Mouse (Mus musculus): ENCODE data around the gene Nhej1. TPM values are rescaled to one million over a fixed set of nuclear protein-coding genes. Genes with fewer than 3 reads are reported as not detected.

Gene Nhej1
- polyA plus RNA-seq, 2 experiments from 2014 or later: 6.1 to 15.3 TPM

- no peak for ATAC-seq
Measured at GRCm38 (mm10) chr1:74927621-74928296, 197.2 kb downstream of the Nhej1 start.

- no peak for ATAC-seq
Measured at GRCm38 (mm10) chr1:74926721-74927120, 198.3 kb downstream of the Nhej1 start.

GRCm38 (mm10) chr1:74924464-74924863, 200.5 kb downstream of the Nhej1 start:
- ATAC-seq: no peak

Other genes starting within 250 kb of the Nhej1 start
- gene Fev, start 239.8 kb downstream of the Nhej1 start, polyA plus RNA-seq (2017; shearing (Covaris generic)): not detected
- not detected for gene Cryba2, start 232.1 kb downstream of the Nhej1 start, polyA plus RNA-seq (2017; shearing (Covaris generic))
- not detected for gene Cfap65, start 189.6 kb downstream of the Nhej1 start, polyA plus RNA-seq (2017; shearing (Covaris generic))
- not detected for gene Ihh, start 173.5 kb downstream of the Nhej1 start, polyA plus RNA-seq (2017; shearing (Covaris generic))
- under 1 TPM in 1 of 2 experiments, not detected in 1; 0.20 TPM for gene Slc23a3, start 8.7 kb upstream of the Nhej1 start, polyA plus RNA-seq (2017; shearing (Covaris generic))
- gene Cnppd1, start 17.5 kb upstream of the Nhej1 start, polyA plus RNA-seq (2017; shearing (Covaris generic)): 100 to 1,000 TPM; 125 to 195 TPM
- gene Retreg2, start 17.6 kb upstream of the Nhej1 start, polyA plus RNA-seq (2017; shearing (Covaris generic)): 10 to 100 TPM; 19.2 to 32.9 TPM
- 10 to 100 TPM; 54.7 to 71.9 TPM for gene Zfand2b, start 43.4 kb upstream of the Nhej1 start, polyA plus RNA-seq (2017; shearing (Covaris generic))
- gene Abcb6, start 55.2 kb upstream of the Nhej1 start, polyA plus RNA-seq (2017; shearing (Covaris generic)): 1 to 10 TPM in 1 of 2 experiments, under 1 TPM in 1; 0.97 to 6.9 TPM
- gene Ankzf1, start 67.0 kb upstream of the Nhej1 start, polyA plus RNA-seq (2017; shearing (Covaris generic)): 10 to 100 TPM; 24.5 to 49.2 TPM
- 10 to 100 TPM; 10.1 to 12.4 TPM for gene Atg9a, start 67.0 kb upstream of the Nhej1 start, polyA plus RNA-seq (2017; shearing (Covaris generic))
- 10 to 100 TPM in 1 of 2 experiments, 1 to 10 TPM in 1; 8.0 to 19.2 TPM for gene Glb1l, start 85.6 kb upstream of the Nhej1 start, polyA plus RNA-seq (2017; shearing (Covaris generic))
- gene Stk16, start 85.6 kb upstream of the Nhej1 start, polyA plus RNA-seq (2017; shearing (Covaris generic)): 10 to 100 TPM; 56.9 to 62.7 TPM
- gene Tuba4a, start 94.7 kb upstream of the Nhej1 start, polyA plus RNA-seq (2017; shearing (Covaris generic)): 100 to 1,000 TPM; 141 to 164 TPM
- not detected for gene A630095N17Rik, start 106.9 kb upstream of the Nhej1 start, polyA plus RNA-seq (2017; shearing (Covaris generic))
- gene Dnajb2, start 111.2 kb upstream of the Nhej1 start, polyA plus RNA-seq (2017; shearing (Covaris generic)): 10 to 100 TPM in 1 of 2 experiments, 1 to 10 TPM in 1; 10.0 to 10.3 TPM
- gene Ptprn, start 139.3 kb upstream of the Nhej1 start, polyA plus RNA-seq (2017; shearing (Covaris generic)): under 1 TPM; 0.22 to 0.61 TPM
- not detected for gene Resp18, start 153.2 kb upstream of the Nhej1 start, polyA plus RNA-seq (2017; shearing (Covaris generic))
- gene Dnpep, start 192.8 kb upstream of the Nhej1 start, polyA plus RNA-seq (2017; shearing (Covaris generic)): 10 to 100 TPM; 56.0 to 90.5 TPM
- gene Des, start 235.1 kb upstream of the Nhej1 start, polyA plus RNA-seq (2017; shearing (Covaris generic)): not detected